Mouse (Mus musculus): ENCODE measurements around the gene Asic4. TPM values are rescaled to one million over a fixed set of nuclear protein-coding genes. Genes with fewer than 3 reads are reported as not detected.

Gene Asic4
- total and polyA plus RNA-seq, 2 experiments from 2014 or later = 54.8 to 180 TPM

DNA sequence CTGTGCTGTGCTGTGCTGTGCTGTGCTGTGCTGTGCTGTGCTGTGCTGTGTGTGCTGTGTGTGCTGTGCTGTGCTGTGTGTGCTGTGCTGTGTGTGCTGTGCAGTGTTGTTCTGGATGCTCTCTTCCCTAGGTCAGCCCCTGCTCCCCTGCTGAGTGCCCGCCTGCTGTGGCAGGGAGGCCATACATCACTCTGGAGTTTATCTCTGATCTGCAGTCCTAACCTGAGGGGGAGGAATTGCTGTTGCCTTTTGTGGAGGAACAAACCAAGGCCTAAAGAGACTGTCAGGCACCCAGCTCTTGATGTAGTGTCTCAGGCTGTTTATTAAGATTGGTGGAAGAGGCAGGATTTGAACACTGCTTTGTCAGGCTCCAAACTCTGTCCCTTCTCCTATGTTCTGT, 12.4 kb downstream of the Asic4 start:
- no peak overlapping the region for H3K9ac ChIP-seq (replicated peaks; ENCODE audit: low read length, poor library complexity, severe bottlenecking)
- H3K4me3 ChIP-seq (ENCODE audit: low read depth, low read length) = no peak overlapping the region
- H3K9me3 ChIP-seq (ENCODE audit: low read length) = no peaks in the 10 kb centered on the region
- no peak overlapping the region for H3K4me2 ChIP-seq (ENCODE audit: low read depth, low read length, poor library complexity, severe bottlenecking)
- ATAC-seq (ENCODE audit: low FRiP score) (no peak), DNase-seq (ENCODE audit: low spot score) (no peak)
- H3K27me3 ChIP-seq (ENCODE audit: insufficient read depth, low read length) = peaks cover 6% of the 10 kb centered on the region
- no peak for TF ChIP-seq CTCF (IDR thresholded peaks at IDR 0.05)
- H3K27ac ChIP-seq (ENCODE audit: low read depth, low read length) = no peak overlapping the region
- H3K36me3 ChIP-seq (ENCODE audit: insufficient read depth, low read length) = no peaks in the 10 kb centered on the region
- WGBS = 50% methylated on average over 1 of the region's 1 CpGs
- peaks cover 10% of the 10 kb centered on the region for H3K4me1 ChIP-seq (ENCODE audit: insufficient read depth, low read length)

- Histone ChIP-seq H3K4me1 (ENCODE audit: insufficient read depth, low read length) (peaks cover 6% of the 10 kb centered on the region; the same call in 1 of the 2 replicates), H3K36me3 (ENCODE audit: insufficient read depth, low read length) (no peaks in the 10 kb centered on the region), H3K4me3 (ENCODE audit: low read depth, low read length) (no peak overlapping the region), H3K9me3 (ENCODE audit: low read length) (no peaks in the 10 kb centered on the region), H3K4me2 (ENCODE audit: low read depth, low read length, poor library complexity, severe bottlenecking) (no peak overlapping the region), H3K9ac (replicated peaks; ENCODE audit: low read length, poor library complexity, severe bottlenecking) (peak overlapping the region; percentile 29; the same call in 1 of the 2 replicates), H3K27ac (ENCODE audit: low read depth, low read length) (peak overlapping the region; percentile 38; the same call in 1 of the 2 replicates), H3K27me3 (ENCODE audit: insufficient read depth, low read length) (peaks cover 6% of the 10 kb centered on the region)
- WGBS = 54% methylated on average over 5 of the region's 5 CpGs
- ATAC-seq (ENCODE audit: low FRiP score) = peak; percentile 53
- no peak for DNase-seq (ENCODE audit: low spot score)
- TF ChIP-seq CTCF (IDR thresholded peaks at IDR 0.05) = no peak
Measured at GRCm38 (mm10) chr1:75463652-75464204, 13.5 kb downstream of the Asic4 start.

- H3K9ac ChIP-seq (replicated peaks; ENCODE audit: low read length, poor library complexity, severe bottlenecking) = no peak overlapping the region
- H3K4me1 ChIP-seq (ENCODE audit: insufficient read depth, low read length) = no peaks in the 10 kb centered on the region
- peak; percentile 95 for TF ChIP-seq CTCF (IDR thresholded peaks at IDR 0.05)
- WGBS = 7% methylated on average over 14 of the region's 14 CpGs
- 0 out of 2 replicates have a peak overlapping the region, but pooled peaks have one; percentile 26 for H3K4me2 ChIP-seq (ENCODE audit: low read depth, low read length, poor library complexity, severe bottlenecking)
- DNase-seq (ENCODE audit: low spot score) = peak; percentile 84
- H3K27me3 ChIP-seq (ENCODE audit: insufficient read depth, low read length) = peaks cover 6% of the 10 kb centered on the region
- H3K4me3 ChIP-seq (ENCODE audit: low read depth, low read length) = no peak overlapping the region
- H3K36me3 ChIP-seq (ENCODE audit: insufficient read depth, low read length) = peaks cover 9% of the 10 kb centered on the region
- peak; percentile 69; the same call in 1 of the 2 replicates for ATAC-seq (ENCODE audit: low FRiP score)
- no peak overlapping the region for H3K27ac ChIP-seq (ENCODE audit: low read depth, low read length)
- no peaks in the 10 kb centered on the region for H3K9me3 ChIP-seq (ENCODE audit: low read length)
Measured at GRCm38 (mm10) chr1:75467215-75467927, 17.1 kb downstream of the Asic4 start.

- H3K4me3 ChIP-seq (ENCODE audit: low read depth, low read length) = no peak overlapping the region
- peaks cover 6% of the 10 kb centered on the region for H3K27me3 ChIP-seq (ENCODE audit: insufficient read depth, low read length)
- no peak overlapping the region for H3K27ac ChIP-seq (ENCODE audit: low read depth, low read length)
- ATAC-seq (ENCODE audit: low FRiP score) (no peak), DNase-seq (ENCODE audit: low spot score) (no peak)
- peaks cover 24% of the 10 kb centered on the region for H3K36me3 ChIP-seq (ENCODE audit: insufficient read depth, low read length)
- no peaks in the 10 kb centered on the region for H3K9me3 ChIP-seq (ENCODE audit: low read length)
- H3K9ac ChIP-seq (replicated peaks; ENCODE audit: low read length, poor library complexity, severe bottlenecking) = no peak overlapping the region
- 78% methylated on average over 17 of the region's 17 CpGs for WGBS
- H3K4me2 ChIP-seq (ENCODE audit: low read depth, low read length, poor library complexity, severe bottlenecking) = no peak overlapping the region
- no peak; the same call in 1 of the 2 replicates for TF ChIP-seq CTCF (IDR thresholded peaks at IDR 0.05)
- no peaks in the 10 kb centered on the region for H3K4me1 ChIP-seq (ENCODE audit: insufficient read depth, low read length)
Measured at GRCm38 (mm10) chr1:75469287-75469825, 19.1 kb downstream of the Asic4 start.

DNA sequence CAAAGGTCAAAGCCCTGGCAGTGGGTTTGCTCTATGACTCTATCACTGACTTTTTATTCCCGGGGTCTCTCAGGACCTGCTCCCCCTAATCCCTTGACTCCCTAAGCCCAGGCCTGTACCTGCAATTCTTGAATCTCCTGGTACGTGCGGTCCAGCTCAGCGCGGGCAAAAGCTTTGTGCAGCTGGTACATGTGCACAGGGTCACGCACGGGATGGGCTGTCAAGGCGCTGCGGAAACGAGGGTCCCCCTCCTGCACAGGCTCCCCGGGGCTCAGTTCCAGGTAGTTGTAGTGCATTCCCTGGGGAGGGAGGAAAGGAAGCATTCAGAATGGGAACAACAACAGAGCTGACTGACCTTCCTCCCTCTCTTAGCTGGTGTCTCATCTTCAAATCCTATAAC, 26.2 kb downstream of the Asic4 start:
- Histone ChIP-seq H3K4me1 (ENCODE audit: insufficient read depth, low read length) (0 out of 2 replicates have a peak, but pooled peaks cover 3% of the 10 kb centered on the region), H3K27ac (ENCODE audit: low read depth, low read length) (no peak overlapping the region), H3K4me3 (ENCODE audit: low read depth, low read length) (no peak overlapping the region), H3K36me3 (ENCODE audit: insufficient read depth, low read length) (peaks cover 51% of the 10 kb centered on the region), H3K9ac (replicated peaks; ENCODE audit: low read length, poor library complexity, severe bottlenecking) (no peak overlapping the region), H3K9me3 (ENCODE audit: low read length) (no peaks in the 10 kb centered on the region), H3K4me2 (ENCODE audit: low read depth, low read length, poor library complexity, severe bottlenecking) (no peak overlapping the region), H3K27me3 (ENCODE audit: insufficient read depth, low read length) (no peaks in the 10 kb centered on the region)
- no peak for TF ChIP-seq CTCF (IDR thresholded peaks at IDR 0.05)
- WGBS = 88% methylated on average over 11 of the region's 11 CpGs
- DNase-seq (ENCODE audit: low spot score) (no peak), ATAC-seq (ENCODE audit: low FRiP score) (no peak)

Measured in midbrain, postnatal 0 days (tissue).